Mouse (Mus musculus) WW6 (cell line): Measurements from ENCODE around the gene Klhdc7b.
A peak's percentile ranks its signal among the peaks of the same experiment; 100 is the strongest.

Experiments
- DNase-seq: peaks from one replicate; pipeline ENCODE4 v3.0.0-alpha.2; 2013; ENCODE audit warnings: low read depth, low spot score

Gene Klhdc7b

GRCm38 (mm10) chr15:89374801-89375534 is 9.7 kb upstream of the Klhdc7b start:
- DNase-seq, result no peak

- DNase-seq, result no peak
Measured at GRCm38 (mm10) chr15:89376040-89376439, 8.7 kb upstream of the Klhdc7b start.

DNA sequence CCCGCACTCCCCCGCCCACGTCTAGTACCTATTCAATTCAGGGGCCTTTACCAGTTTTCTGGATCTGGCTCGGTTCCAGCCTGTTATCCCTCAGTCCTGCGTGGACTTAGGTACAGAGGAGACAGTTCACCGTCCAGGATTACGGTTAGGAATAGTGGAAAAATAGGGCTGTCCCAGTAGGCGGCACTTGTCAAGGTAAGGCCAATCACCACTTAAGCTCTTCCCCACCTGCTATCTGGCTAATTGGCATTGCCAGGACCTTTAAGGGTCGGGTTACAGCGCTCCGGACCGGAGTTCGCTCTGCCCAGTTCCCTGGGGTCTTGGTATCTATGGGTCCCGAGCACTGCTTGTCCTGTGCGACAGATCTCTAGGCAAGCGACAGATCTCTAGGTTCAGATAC is 7.8 kb upstream of the Klhdc7b start, which contains the start of gene Tymp:
Tymp (minus strand) TSS at position 83 of the 400 bp plus-strand sequence.
- no peak for DNase-seq

DNA sequence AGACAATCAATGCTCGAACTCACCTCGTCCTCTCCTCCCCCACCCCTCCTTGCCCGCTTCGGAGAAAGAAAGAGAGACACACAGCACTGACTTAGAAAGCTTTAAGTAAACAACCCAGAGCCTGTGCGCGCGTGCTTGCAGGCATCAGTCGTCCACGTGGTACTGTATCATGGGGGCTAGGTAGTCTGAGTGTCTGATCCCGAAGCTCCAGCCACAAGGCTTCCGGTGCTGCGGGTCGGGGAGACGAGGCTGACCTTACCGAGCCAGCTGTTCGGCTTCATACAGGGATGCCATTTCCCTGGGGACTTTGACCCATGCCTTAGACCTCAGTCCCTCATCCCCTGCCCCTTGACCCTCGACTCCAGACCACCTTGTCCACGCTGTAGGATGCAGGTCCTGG is 7.4 kb upstream of the Klhdc7b start:
- no peak for DNase-seq

- DNase-seq, result no peak
Measured at GRCm38 (mm10) chr15:89377938-89378828, 6.5 kb upstream of the Klhdc7b start.

DNA sequence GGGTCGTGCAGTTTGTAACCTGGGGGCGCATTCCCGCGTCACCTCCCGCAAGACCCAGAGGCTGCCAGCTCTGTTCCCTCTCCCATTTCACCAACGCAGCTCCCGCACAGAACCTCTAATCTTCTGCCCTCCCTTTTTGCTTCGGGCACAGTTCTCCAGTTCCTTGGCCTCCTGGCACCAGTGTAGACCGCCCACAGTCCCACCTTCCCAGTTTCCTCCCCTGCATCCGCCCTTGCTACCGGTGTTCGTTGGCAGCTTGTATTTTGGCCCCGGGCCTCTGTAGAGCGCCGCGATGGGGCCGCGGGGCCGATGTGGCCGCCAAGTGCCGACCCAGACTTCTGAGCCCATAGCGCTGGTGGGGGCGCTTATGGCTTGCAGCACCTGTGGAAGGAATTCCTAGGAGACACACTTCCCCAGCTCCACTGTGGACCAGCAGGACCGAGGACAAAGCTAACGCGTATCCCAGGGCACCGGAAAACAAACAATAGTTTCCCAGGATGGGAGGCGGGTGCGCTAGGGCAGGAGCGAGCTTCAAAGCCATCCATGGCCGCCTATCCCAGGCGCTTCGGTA is 5.8 kb upstream of the Klhdc7b start, which contains the start of gene Odf3b:
Odf3b (minus strand) TSS at position 452 of the 571 bp plus-strand sequence.
- DNase-seq, result no peak

- DNase-seq, result no peak
Measured at GRCm38 (mm10) chr15:89379429-89379828, 5.3 kb upstream of the Klhdc7b start.

DNA sequence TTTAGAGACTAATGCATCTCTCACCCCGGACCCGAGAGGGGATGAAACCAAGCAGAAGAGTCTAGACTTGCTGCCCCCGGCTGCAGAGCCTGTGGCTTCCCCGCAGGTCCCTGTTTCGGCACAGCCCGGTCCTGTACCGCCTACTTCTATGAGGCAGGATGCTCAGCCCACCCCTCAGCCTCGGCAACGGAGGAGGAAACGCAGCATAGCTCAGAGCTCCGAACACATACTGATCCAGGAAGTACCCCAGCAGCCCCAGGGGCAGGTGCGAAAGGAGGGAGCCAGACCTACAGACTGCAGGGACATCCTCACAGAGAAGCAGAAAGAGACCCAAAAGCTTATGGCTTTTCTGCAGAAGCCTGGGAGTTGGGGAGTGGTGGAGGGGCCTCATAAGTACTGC is 2.4 kb downstream of the Klhdc7b start:
- no peak for DNase-seq

GRCm38 (mm10) chr15:89390081-89390480 is 5.4 kb downstream of the Klhdc7b start:
- DNase-seq, result no peak

- no peak for DNase-seq
Measured at GRCm38 (mm10) chr15:89396883-89397282, 12.2 kb downstream of the Klhdc7b start.

DNA sequence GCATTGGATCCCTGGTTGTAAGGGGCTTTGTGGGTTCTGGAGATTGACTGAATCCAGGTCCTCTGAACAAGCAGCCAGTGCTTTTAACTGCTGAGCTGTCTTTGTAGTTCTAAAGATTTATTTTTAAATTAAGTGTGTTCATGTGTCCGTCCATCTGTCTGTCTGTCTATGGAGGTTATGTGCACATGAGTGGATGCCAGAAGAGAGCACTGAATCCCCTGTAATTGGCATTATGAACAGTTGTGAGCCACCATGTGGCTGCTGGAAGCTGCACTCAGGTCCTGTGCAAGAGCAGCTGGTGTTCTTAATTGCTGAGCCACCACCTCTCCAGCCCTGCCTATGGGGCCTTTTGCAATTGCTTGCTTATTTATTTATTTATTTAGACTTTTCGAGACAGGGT is 13.4 kb downstream of the Klhdc7b start:
- DNase-seq, result no peak

- no peak for DNase-seq
Measured at GRCm38 (mm10) chr15:89399716-89400115, 15.0 kb downstream of the Klhdc7b start.

- no peak for DNase-seq
Measured at GRCm38 (mm10) chr15:89402471-89402870, 17.8 kb downstream of the Klhdc7b start.

- DNase-seq, result no peak
Measured at GRCm38 (mm10) chr15:89404831-89405623, 20.3 kb downstream of the Klhdc7b start.

GRCm38 (mm10) chr15:89406691-89407090 is 22.0 kb downstream of the Klhdc7b start:
- DNase-seq, result no peak

DNA sequence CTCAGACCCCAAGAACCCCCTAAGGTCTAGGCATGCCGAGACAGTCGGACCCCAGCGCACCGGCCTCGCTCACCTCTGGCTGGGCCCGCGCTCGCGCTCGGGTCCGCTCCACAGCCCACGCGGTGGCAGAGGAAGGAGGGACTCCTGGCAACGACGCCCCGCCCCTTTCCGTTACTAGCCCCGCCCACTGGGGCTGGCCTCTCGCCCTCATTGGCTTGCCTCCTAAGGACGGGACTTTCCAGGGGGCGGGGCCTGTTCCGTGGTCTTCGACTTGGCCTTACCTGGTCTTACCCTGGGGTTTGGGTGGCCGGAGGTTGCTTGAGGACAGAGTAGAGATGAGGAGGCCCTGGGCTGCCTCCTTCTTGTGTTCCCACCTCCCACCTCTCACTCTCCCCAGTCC is 25.4 kb downstream of the Klhdc7b start, which contains the start of gene Syce3:
Syce3 (minus strand) TSS at position 386 of the 400 bp plus-strand sequence.
- DNase-seq, result peak; percentile 45

DNA sequence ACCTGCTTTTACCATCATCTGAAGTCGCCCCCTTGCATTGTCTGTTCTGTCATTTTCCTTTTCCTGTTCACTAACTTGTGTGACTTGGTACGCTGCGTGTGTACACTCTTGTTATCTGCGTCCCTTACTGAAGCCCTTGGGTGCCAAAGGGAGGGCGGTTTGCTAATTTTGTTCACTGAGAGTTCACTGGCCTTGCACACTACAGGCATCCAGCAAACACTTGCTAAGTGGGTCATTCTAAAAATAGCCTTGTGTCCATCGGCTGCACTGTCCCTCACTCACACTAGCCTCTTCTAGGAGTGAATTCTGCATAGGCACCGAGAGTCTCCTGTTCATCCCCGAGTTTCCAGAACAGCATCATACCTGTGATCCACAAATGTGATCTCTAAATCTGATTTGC is 30.6 kb downstream of the Klhdc7b start:
- no peak for DNase-seq

DNA sequence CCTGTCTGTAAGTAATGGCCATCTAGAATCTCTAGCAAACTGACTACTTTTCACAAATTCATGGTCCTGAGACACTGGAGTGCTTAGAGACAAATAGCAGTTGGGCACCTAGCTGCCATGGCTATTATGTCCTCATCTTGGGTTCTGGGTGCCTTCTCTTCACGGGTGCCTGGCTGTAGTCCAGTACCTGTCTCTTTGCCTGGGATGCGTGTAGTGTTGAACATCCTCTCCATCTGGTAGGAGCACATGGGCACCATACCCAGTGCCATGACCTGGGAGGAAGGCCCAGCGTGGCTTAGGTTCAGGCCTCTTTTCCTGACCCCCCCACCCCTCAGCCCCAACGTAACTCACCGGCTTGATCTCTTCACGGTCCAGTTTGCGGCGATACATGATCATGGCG is 37.2 kb downstream of the Klhdc7b start:
- DNase-seq, result no peak

- DNase-seq, result no peak
Measured at GRCm38 (mm10) chr15:89424621-89425020, 39.9 kb downstream of the Klhdc7b start.

GRCm38 (mm10) chr15:89425711-89426121 is 41.0 kb downstream of the Klhdc7b start, which contains the start of gene Cpt1b:
Gene Cpt1b (minus strand): TSS chr15:89425863.
- no peak for DNase-seq

DNA sequence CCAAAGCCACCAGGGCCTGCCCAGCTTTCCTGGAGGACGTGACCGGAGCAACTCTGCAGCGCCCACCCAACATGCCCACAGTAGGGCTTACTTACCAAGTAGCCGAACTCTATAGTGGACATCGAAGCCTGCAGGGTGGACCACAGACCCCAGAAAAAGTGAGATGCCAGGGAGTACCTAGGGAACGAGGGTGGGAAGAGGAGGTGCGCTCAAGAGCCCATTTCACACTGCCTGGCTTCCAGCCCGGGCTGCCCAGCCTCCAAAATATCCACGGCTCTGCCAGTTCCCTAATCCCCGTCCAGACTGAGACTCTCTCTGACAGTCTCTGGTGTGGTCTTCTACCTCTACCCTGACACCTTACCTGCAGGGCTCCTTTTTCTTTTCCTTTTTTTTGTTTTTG is 42.0 kb downstream of the Klhdc7b start:
- no peak for DNase-seq
